20 mouse cellular contexts compared by ENCODE assay signal in the genomic region with DNA sequence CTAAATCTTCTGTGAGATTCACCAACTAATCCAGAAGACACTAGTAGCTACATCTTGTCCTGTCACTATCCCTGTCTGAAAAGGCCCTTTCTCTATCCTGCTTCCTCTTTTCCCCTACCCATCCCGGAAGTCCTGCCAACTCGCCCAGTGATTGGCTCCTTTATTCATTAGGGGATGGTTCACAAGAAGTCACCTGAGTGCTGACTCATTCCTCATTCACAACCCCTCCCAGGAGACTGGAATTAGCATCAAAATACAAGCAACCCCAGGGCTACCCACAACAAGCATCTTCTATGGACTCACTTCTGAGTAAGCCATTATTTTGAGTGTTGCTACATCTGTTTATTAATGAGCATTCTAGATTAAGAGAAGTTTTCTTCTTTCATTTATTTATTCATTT.
"Had no signal": no experiment of that assay in that cellular context is flagged by ENCODE, and none has a peak within 500 bp of the region (broad histone marks: within the 10 kb centered on the region; RNA-seq: fewer than 3 reads in every experiment).

No protein-coding gene starts in this region.

- H3K36me3 ChIP-seq: kidney, embryonic 15.5 days; midbrain, embryonic 12.5 days; midbrain, embryonic 15.5 days; neural tube, embryonic 12.5 days; neural tube, embryonic 15.5 days had no signal

- H3K4me3 ChIP-seq: kidney, embryonic 15.5 days; left cerebral cortex, adult 2 months; midbrain, embryonic 12.5 days; midbrain, embryonic 15.5 days; neural tube, embryonic 12.5 days; neural tube, embryonic 15.5 days had no signal

- H3K27ac ChIP-seq: kidney, embryonic 15.5 days; left cerebral cortex, adult 2 months; liver, embryonic 14.5 days; macrophage; midbrain, embryonic 12.5 days; midbrain, embryonic 15.5 days; neural tube, embryonic 12.5 days; neural tube, embryonic 15.5 days; stomach, postnatal 0 days had no signal

- DNase-seq: kidney, adult 2 months; kidney, postnatal 10 days; kidney, postnatal 36 days; layer of hippocampus, postnatal 36 days; liver, postnatal 0 days; lung, embryonic 14.5 days; right cerebral cortex, adult 18-20 months; right cerebral cortex, postnatal 14 days; thymus, adult 2 months; thymus, postnatal 14 days; thymus, postnatal 4 days had no signal

- H3K27me3 ChIP-seq: kidney, embryonic 15.5 days; midbrain, embryonic 12.5 days; midbrain, embryonic 15.5 days; neural tube, embryonic 12.5 days; neural tube, embryonic 15.5 days had no signal

- H3K9me3 ChIP-seq: kidney, embryonic 15.5 days; midbrain, embryonic 12.5 days; midbrain, embryonic 15.5 days; neural tube, embryonic 12.5 days; neural tube, embryonic 15.5 days had no signal

- H3K4me1 ChIP-seq: kidney, embryonic 15.5 days; midbrain, embryonic 12.5 days; midbrain, embryonic 15.5 days; neural tube, embryonic 12.5 days; neural tube, embryonic 15.5 days had no signal

- H3K9ac ChIP-seq: kidney, embryonic 15.5 days; liver, embryonic 14.5 days; liver, postnatal 0 days; lung, embryonic 14.5 days; midbrain, embryonic 12.5 days; midbrain, embryonic 15.5 days; neural tube, embryonic 12.5 days; neural tube, embryonic 15.5 days had no signal
